Mouse (Mus musculus) natural killer cell, adult 2 months (primary cell): Measurements from ENCODE around the gene Fbxl14.

ENCODE experiments used
- DNase-seq, 2 experiments: peaks; one replicate each; pipeline ENCODE4 v3.0.0; 2022; ENCODE audit warnings: low spot score in 2 of 2

Gene Fbxl14

DNA sequence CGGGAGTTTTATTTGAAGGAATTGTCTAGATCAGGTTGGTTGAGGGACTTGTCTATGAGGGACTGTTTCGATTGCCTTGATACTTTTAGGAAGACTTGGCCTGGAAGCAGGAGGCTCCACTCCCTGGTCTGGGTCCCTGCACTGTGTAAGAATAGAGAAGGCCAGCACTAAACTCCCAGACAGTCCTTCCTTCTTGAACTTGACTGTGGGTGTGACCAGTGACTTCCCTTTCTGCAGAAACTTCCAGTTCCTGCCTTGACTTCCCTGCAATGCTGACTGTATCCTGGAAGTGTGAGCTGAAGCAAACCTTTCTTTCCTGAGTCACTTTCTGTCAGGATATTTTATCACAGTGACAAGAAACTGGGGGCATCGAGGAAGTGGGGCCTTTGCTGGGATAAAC is 8.7 kb upstream of the Fbxl14 start:
- no peak for DNase-seq

DNA sequence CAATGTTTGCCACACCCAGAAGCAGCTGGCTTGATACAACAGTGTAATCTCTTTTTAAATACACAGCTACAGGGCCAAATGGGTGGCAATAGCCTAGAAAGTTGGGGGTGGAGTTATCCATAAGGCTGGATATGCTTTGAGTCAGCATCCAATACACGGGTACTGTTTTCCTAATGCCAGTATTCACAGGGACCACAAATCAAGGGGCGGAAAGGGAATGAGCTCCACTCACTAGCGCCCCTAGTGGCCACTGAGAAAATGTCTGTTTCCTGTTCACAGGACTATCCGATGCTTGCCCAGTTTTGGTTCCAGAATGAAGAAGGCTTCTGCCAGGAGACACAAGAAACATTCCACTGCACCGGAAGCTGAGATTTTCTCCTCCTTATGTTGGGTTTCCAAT is 7.3 kb upstream of the Fbxl14 start:
- peak; percentile 40 to 53 for DNase-seq

DNA sequence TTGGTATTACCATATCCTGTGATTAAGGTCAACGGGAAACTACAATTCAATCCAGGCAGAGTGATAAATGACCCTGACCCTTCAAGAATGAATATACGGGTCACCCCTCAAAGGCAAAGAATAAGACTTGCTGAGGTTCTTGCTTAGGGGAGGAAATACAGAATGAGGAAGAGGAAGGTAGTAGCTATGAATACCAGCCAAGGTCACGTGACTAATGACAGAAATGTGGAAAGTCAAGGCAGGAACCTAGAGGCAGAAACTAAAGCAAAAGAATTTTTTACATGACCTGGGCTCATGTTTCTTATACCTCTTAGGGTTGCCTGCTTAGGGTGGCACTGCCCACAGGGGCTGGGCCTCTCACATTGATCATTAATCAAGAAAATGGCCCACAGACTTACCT is 6.8 kb upstream of the Fbxl14 start:
- DNase-seq: no peak

DNA sequence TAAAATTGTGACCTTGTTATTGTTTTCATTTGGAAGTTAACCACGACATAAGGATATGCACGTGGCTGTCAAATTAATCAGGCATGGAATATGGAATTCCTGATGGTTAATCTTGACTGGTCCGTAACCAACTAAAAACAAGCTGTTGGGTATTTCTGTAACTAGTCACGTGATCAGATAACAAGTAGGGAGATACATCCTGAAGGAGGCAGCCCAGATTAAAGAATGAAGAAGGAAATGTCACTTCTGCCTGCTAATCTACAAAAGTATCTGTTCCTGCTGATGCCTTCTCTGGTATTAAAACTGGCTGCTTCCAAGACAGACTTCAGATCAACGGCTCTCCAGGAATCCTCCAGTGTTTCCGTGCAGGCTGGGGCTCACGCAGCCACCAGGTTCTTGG is 6.0 kb upstream of the Fbxl14 start:
- no peak for DNase-seq

DNA sequence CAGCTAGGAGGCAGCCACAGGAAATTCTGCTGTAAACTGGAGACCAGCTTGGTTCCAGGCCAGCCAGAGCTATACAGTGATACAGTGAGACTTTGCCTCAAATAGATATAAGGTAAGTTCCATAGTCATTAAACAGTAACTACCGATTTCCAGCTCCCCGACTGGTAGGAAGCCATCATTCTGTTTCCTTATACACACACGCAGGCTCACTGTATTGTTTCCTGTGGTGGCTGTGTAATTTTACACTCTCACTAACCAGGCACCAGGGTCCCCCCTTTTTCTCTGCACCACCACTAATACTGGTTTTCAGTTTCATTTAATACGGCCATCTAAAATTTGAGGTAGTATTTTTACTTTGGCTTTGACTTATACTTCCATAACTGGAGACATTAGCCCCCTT is 5.5 kb upstream of the Fbxl14 start:
- DNase-seq: no peak

DNA sequence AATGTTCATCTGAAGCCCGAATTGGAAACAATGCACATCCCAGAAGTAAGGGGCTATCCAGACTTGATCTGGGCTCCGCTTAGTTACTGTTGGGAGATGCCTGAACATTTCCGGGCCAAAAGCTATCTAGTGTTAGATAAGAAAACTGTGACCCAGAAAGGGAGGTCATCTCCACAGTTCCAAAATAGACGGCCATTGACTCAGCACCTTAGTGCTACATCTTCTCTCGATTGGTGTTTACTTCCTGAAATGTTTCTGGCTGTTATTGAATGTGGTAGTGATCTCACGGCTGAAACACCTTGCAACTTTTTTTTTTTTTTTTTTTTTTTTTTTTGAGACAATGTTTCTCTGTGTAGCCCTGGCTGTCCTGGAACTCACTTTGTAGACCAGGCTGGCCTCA is 3.5 kb upstream of the Fbxl14 start:
- DNase-seq: no peak

DNA sequence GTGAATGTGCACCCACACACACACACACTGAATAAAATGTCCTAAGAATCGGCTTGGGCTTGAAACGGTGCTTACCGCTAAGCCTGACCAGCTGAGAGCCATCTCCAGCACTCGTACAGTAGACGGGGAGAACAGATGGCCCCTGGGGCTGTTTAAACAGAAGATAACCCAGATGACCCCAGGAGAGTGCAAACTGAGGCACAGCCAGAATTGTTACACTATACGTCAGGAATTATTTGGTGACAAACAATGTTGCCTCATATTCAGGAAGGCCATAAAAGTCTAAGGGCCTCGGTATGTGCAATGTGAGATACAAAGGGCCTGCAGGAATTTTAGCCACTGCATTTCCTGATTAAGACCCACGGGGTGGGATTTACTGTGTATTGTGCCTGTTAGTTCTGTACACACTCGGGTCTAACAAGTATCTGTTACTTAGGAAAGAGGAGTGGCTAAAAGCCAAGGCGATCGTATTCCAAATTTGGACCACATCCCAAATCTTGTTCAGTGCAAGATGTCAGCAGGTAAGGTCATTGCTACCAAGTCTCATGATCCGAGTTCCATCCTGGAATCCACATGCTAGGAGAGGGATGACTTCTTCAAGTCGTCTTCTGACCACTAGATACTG is 1.7 kb upstream of the Fbxl14 start:
- DNase-seq: no peak

DNA sequence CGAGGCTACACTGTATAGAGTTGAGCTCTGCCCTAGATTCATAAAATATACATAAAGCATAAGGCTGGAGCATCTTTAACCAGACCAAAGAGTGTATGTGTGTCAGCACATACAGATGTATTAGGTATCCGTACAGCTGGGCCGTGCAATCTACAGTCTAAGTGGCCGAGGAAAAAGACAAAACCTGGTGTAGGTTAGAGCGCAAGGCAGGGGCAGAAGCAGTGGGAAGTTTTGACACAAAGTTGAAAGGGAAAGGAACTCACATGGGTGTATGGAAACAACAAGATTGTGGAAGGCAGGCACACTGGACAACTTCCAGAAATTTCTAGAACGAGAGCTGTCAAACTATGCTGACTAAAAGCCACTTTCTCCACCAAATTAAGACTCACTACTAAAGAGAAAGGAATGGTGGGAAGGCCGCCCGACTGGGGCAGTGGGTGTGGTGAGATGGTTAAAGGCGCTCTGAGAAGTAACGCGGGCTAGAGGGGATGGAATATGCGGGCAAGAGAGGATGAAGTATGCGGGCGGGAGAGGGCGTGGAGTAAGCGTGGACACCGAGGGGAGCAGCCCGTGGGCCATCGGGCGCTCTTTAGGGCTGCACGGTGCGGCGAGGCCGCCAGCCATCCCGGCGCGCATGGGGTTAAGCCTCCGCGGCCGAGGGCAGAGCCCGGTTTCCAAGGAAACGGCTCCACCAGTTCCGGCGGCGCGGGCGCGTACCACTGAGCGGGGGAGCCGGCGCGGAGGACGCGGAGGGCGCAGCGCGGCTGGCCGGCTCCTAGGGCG is 717 bp upstream of the Fbxl14 start:
- peak; percentile 78 to 81 for DNase-seq

DNA sequence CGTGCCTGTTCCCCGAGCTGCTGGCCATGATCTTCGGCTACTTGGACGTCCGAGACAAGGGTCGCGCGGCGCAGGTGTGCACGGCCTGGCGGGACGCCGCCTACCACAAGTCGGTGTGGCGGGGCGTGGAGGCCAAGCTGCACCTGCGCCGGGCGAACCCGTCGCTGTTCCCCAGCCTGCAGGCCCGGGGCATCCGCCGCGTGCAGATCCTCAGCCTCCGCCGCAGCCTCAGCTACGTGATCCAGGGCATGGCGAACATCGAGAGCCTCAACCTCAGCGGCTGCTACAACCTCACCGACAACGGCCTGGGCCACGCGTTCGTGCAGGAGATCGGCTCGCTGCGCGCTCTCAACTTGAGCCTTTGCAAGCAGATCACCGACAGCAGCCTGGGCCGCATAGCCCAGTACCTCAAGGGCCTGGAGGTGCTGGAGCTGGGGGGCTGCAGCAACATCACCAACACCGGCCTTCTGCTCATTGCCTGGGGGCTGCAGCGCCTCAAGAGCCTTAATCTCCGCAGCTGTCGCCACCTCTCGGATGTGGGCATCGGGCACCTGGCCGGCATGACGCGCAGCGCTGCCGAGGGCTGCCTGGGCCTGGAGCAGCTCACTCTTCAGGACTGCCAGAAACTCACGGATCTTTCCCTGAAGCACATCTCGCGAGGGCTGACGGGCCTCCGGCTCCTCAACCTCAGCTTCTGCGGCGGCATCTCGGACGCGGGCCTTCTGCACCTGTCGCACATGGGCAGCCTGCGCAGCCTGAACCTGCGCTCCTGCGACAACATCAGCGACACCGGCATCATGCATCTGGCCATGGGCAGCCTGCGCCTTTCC is 623 bp downstream of the Fbxl14 start:
- DNase-seq: peak; percentile 63 to 66

DNA sequence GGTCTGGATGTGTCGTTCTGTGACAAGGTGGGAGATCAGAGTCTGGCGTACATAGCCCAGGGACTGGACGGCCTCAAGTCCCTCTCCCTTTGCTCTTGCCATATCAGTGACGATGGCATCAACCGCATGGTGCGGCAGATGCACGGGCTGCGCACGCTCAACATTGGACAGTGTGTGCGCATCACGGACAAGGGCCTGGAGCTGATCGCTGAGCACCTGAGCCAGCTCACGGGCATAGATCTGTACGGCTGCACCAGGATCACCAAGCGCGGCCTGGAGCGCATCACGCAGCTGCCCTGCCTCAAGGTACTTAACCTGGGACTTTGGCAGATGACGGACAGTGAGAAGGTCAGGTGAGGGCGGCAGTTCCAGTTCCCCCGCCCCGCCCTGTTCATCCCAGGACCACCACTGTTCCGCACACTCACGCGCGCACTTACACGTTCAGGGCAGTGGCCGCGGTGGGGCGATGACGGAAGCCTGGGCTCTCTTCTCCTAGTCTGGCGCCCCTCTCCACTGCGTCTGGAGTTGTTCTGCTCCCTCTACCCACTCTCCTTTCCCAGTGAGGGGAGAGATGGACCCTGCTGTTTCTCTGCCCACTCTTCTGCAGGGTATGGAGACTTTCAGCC is 1.4 kb downstream of the Fbxl14 start:
- DNase-seq: peak in 1 of 2 experiments; percentile 20

DNA sequence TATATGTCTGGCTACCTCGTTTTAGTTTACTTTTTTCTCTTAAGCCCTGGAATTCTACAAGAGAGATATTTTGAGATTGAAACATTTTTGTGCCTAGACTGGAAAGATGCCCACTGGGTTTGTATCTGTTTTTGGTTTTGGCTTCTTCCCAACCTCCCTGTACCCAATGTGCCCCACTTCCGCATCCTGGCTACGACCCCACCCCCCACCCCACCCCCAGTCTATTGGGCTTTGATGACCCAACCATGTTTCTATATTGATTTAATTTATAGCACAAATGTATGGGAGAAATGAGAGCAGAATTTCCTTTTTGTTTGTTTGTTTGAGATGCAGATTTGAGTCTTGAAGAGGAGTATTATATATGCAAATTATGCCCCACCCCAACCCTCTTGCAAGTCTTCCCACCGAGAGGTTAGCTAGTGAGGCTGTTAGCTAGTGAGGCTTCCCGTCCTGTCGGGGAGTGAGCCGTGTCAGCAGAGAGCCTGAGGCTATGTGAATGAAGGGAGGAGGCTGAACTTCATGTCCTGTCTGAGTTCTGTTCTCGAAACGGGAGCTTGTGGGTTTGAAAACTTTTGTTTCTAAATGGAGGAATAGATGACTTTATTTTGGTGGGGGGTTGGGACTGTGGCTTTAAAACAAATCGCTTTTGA is 2.4 kb downstream of the Fbxl14 start:
- peak; percentile 18 to 37 for DNase-seq

DNA sequence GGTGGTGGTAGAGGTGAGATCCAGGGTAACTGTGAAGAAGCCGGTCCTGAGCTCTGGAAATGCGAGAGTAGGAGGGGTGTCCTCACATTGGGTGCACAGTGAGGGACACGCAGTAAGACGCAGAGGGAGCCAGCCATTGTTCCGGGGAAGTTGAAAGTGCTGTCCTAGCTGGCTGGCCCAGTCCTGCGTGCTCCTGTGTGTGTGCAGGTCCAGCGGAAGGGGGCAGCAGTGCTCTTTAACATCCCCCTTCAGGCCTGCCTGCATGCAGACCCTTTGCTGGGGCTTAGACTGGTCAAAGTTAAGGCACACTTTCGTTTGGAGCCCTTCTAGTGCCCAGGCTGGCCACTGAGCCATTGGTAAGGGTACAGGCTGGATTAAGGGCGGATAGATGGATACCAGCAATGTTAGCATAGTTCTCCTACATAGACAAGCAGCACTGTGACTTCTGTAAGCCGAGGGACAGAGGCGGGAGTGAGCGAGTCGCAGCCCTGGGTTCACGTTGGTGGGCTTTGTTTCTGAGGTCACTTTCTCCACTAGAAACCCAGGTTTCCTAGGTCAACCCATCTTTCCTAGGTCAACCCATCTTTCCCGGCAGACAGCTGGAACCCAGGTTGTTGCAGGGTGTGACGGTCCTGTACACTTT is 3.6 kb downstream of the Fbxl14 start:
- DNase-seq: no peak

DNA sequence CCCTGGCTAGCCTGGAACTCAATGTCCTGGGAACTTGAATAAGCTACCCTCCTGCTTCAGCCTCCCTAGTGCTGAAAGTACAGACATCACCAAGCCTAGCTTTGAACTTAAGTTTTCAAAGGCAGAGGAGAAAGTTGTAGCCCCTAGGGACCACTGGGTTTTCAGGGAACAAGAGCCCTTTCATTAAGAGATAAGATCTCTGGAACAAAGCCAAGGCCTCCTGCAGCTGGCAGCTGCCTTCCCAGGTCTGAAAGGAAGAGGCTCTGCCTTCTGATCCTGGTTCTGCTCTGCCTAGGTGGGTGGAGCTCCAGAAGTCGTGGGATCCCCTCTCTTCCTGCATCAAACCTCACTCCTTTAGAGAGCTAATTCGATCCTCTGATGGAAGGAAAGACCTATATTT is 6.0 kb downstream of the Fbxl14 start:
- DNase-seq: no peak

DNA sequence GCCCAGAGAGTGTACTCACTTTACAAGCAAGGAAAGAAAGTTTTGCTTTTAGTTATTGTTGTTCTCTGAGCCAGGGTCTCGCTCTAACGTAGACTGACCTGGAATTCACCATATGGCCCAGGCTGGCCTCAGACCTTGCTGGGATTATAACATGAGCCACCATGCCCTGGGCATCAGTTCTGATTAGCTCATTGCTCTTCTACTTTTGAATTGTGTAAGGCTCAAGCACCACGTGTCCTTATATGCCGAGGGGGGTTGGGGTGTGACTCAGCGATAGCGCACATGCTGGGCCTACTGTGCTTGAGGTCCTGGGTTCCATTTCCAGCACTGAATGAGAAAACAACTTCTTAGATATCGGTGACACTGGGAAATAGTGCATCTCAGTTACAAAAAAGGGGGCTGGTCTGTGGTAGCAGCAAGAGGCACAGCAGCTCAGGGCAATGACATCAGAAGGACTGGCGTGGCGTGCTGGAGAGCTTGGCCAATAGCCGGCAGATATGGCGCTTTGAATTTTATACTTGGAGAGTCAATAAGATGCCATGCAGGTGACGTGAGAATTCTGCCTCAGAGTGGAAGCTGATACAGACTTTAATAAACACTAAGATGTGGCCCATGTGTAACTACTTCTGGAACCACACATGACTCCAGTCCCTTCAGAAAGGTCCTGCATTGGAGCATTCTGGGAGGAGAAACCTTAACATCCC is 7.1 kb downstream of the Fbxl14 start:
- DNase-seq: no peak

DNA sequence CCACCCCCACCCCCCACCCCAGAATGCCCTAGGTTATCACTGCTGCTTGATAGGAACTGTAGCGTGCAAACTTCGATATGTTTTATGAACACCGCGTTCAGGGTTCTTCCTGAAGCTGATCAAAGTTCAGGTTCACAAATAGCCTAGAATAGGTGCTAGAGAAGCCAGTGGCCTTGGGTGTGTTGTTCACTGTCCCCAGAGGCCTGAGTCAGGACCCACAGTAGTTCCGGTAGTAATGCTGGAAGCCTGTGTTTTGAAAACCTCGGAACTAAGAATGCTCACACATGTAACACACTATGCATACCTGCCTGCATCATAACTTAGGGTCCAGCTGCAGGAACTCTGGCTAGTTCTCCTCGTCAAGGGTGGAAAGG is 7.6 kb downstream of the Fbxl14 start:
- no peak for DNase-seq

DNA sequence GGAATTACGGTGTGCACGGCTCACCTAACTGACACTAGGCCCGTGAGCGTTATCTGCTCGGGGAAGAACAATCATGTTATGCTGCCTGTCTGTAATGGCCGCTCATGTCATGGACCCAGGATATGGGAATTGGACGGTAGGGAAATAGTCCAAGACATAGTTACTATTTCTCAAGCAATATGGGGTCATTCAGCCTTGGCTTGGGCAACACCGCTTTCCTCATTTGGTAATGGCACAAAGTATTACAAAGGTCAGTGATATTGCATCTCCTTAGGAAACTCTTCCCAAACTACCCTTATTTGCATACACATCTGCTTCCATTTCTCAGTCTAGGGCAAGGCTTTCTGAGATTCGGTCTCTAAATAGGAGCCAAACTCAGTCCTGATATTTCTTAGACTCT is 8.2 kb downstream of the Fbxl14 start:
- no peak for DNase-seq

DNA sequence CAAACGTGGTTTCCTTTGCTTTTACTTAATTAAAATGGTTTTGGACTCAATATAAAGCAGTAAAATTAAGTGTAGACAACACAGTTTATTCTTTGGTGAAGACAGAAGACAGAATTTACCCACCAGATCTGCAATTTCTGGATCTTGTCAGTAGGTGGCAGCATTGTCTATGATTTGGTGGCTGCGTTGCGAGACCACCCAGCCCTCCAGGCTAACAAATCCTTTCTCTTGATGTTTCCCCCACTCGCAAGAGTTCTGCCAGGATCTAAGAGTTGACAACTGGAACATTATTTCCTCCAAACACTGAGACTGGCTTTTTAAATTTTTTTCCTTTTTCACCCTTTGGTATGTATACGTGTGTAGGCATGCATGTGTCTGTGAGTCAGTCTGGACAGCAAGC is 10.3 kb downstream of the Fbxl14 start:
- peak in 1 of 2 experiments; percentile 49 for DNase-seq

DNA sequence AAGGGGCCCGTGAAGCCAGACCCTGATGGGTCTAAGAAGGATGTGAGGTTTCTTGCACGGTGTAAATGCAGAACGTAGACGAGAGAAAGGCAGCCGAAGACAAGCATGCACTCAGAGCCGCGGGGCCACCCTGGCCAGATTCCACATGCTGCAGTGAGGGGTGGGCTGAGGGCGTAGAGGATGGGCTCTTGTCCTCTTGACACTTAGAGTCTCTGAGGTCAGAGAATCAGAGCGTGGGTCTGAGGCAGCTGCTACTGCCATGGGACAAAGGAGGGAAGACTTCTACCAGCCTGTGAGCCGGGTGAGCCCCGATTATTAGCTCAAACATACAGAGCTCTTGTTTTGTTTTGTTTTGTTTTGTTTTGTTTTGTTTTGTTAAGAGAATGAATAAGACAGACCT is 11.1 kb downstream of the Fbxl14 start:
- no peak for DNase-seq

DNA sequence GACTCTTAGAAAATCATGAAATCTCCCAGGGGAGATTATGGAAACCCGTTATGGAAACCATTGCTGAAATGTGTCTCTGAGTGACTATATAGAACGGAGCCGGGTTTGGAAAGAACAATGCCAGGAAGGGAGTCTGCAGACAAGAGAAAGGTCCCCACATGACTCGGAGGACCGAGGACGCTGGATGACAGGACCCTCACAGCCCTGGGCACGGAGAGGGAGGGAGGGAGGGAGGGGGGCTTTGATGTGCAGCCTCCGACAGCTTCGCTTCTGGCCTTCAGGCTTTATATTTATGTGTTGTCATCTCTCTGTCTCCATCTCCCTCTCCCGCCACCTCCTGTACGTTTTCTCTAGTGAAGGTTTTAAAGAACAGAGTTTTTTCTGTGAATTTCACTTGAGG is 11.5 kb downstream of the Fbxl14 start:
- DNase-seq: no peak

DNA sequence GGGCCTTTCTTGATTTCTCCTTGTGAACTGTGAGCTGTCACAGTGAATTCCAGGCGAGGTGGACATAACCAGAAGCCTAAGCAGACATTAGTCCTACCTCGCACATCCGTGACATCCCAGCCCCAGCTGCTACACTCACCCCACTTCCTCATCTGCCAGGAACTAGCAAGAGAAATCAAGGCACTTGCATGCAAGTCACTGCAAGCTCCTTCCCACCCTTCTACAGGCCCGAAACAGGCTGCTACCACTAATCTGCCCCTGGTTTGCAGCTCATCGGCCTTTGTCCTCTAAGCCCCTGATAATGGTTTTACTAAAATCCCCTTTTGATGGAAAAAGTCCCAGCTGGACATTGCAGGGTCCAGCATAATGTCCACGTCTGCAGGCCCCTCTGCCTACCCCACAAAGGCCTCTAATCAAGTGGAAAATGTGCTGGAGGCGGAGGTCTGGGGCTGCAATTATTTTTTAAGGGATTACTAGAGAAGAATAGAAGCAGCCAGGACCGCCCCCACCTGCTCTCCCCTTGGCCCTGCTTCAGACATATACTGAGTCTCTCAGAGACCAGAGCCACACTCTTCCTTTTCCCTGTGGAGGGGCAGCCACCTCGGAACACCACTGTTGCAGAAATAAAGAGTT is 12.6 kb downstream of the Fbxl14 start:
- no peak for DNase-seq
